Mouse (Mus musculus) embryonic stem cell, embryonic (primary cell): ENCODE data around the gene Hhatl.

Experiments
- CTCF ChIA-PET, 4 experiments: fragments of 300-600 bp in 2 of 4; fragments of 350-600 bp in 2 of 4; sonication (Branson Sonifier 250); formaldehyde crosslinking; loops; one replicate each; lab custom pipeline; 2022; ENCODE audit warnings: inconsistent platforms in 2 of 4; lab: Charles Lee
- POLR2A ChIA-PET, 4 experiments: fragments of 300-600 bp in 2 of 4; fragments of 350-600 bp in 2 of 4; sonication (Branson Sonifier 250); formaldehyde crosslinking; loops; one replicate each; lab custom pipeline; 2022; ENCODE audit warnings: antibody characterized with exemption in 4 of 4, inconsistent platforms in 1 of 4; lab: Charles Lee

Hhatl gene

GRCm38 (mm10) chr9:121754624-121755023 is 37.7 kb downstream of the Hhatl start:
- ChIA-PET CTCF (interaction anchor here in 2 of 4 experiments (0.6 to 0.7 kb wide), 2 partner anchors 126 to 395 kb away, joined by 5 to 6 read pairs; no protein-coding TSS in a partner anchor), POLR2A (interaction anchor here in 1 of 4 experiments (0.9 kb wide), 2 partner anchors 23 to 35 kb away, joined by 3 read pairs; partner anchors contain the start of genes Klhl40 and Nktr)

DNA sequence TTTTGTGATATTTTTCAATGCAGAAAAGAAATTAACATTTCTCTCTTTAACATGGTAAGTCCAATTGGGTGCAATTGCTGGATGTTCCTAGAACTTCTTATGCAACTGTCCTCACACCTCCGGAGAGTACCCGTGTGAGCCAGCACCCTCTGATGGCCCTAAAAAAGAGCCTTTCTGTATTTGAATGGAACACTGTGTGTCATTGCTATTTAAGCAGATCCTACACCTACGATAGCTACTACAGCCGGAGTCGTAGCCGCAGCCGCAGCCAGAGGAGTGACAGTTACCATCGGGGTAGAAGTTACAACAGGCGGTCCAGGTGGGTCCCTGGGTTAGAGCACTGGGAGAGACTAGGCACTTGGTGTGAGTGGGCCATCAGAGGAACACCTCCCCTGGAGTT is 39.5 kb downstream of the Hhatl start:
- CTCF ChIA-PET: no interaction called here
- POLR2A ChIA-PET: interaction anchor here in 1 of 4 experiments (1.0 kb wide), 1 partner anchor 34 kb away, joined by 3 read pairs; the partner anchor contains the start of gene Nktr

DNA sequence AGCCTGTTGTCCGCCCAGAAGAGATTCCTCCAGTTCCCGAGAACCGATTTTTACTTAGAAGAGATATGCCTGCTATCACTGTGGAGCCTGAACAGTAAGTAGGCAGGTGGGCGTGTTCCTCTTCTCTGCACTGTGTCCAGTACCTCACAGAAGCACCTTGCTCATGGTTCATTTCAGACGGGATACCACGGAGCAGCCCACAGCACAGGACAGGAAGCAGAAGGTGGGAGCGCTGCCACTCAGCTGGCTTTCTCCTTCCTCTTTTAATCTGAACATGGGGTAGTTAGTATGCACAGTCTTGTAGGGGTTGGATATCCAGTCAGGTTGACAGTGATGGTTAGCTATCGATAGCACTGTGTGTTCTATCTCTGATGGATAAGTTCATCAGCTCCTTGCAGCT is 48.3 kb downstream of the Hhatl start:
- POLR2A ChIA-PET: interaction anchor here in 1 of 4 experiments (0.7 kb wide), 1 partner anchor 9 kb away, joined by 3 read pairs; no protein-coding TSS in a partner anchor
- CTCF ChIA-PET: no interaction called here

- ChIA-PET POLR2A (interaction anchor here in 1 of 4 experiments (1.1 to 1.5 kb wide), 2 partner anchors 10 to 22 kb away, joined by 3 to 5 read pairs; partner anchors contain the start of gene Nktr), CTCF (no interaction called here)
Measured at GRCm38 (mm10) chr9:121741168-121741567, 51.1 kb downstream of the Hhatl start.

DNA sequence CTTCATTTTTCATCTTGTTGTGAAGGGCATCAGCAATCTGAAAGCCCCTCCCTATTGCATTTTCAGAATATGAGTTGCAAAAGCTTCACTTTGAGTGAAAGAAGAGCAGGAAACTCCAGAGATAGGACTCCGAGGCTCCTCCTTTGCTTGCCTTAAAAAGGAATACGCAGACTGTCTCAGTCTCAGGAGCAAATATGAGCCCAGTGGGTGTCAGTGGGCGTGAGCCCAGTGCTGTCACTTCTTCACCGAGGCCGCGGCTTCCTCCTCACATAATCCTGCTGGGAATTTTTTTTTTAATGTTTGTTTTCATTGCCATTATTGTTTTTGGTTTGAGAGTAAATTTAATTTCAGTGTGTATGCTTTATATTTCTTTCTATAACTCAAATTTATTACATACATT is 51.8 kb downstream of the Hhatl start:
- ChIA-PET POLR2A (no interaction called here), CTCF (no interaction called here)
